Mouse (Mus musculus) inflammation-experienced regulatory T-cells, adult 6 months (primary cell): ENCODE data around the gene Rab25. TPM values are rescaled to one million over a fixed set of nuclear protein-coding genes. Genes with fewer than 3 reads are reported as not detected.
"Not testable (repeated sequence)": the region's sequence is repeated elsewhere in the genome, so short reads cannot be mapped to it uniquely, and the experiment has no call there.

Experiments used
- ATAC-seq: one replicate; pipeline ENCODE4 v1.8.0; 2017
- polyA plus RNA-seq, 3 experiments: library from polyadenylated mRNA; unstranded; fragments of 100-300 nt; shearing (Covaris generic); gene quantifications; one replicate each; pipeline ENCODE4 v1.2.1; 2017

The Rab25 gene
- polyA plus RNA-seq = not detected

- no peak for ATAC-seq
Observed at GRCm38 (mm10) chr3:88548180-88548917, at the start of gene Rab25. Rab25 (minus strand) TSS chr3:88548300.

- ATAC-seq = not testable (repeated sequence)
Observed at GRCm38 (mm10) chr3:88596547-88596946, 48.4 kb upstream of the Rab25 start.

- ATAC-seq = no peak
Observed at GRCm38 (mm10) chr3:88593893-88594580, 45.9 kb upstream of the Rab25 start.

- ATAC-seq = peak; percentile 55
Observed at GRCm38 (mm10) chr3:88592942-88593576, 45.0 kb upstream of the Rab25 start.

- ATAC-seq = peak; percentile 81
Observed at GRCm38 (mm10) chr3:88591950-88592731, 44.0 kb upstream of the Rab25 start.

- no peak for ATAC-seq
Observed at GRCm38 (mm10) chr3:88591044-88591443, 42.9 kb upstream of the Rab25 start.

- no peak for ATAC-seq
Observed at GRCm38 (mm10) chr3:88590246-88590645, 42.1 kb upstream of the Rab25 start.

GRCm38 (mm10) chr3:88586640-88587039 lies 38.5 kb upstream of the Rab25 start:
- ATAC-seq = no peak

- ATAC-seq = no peak
Observed at GRCm38 (mm10) chr3:88585769-88586168, 37.7 kb upstream of the Rab25 start.

GRCm38 (mm10) chr3:88579454-88580117 lies 31.5 kb upstream of the Rab25 start:
- peak; percentile 93 for ATAC-seq

GRCm38 (mm10) chr3:88578498-88579424 lies 30.7 kb upstream of the Rab25 start:
- ATAC-seq = no peak

- ATAC-seq = not testable (repeated sequence)
Observed at GRCm38 (mm10) chr3:88577846-88578245, 29.7 kb upstream of the Rab25 start.

GRCm38 (mm10) chr3:88575540-88575939 lies 27.4 kb upstream of the Rab25 start, which contains the start of gene Ssr2:
Ssr2 (plus strand) TSS chr3:88575876.
- no peak for ATAC-seq

- ATAC-seq = no peak
Observed at GRCm38 (mm10) chr3:88573810-88574209, 25.7 kb upstream of the Rab25 start.

GRCm38 (mm10) chr3:88572835-88573234 lies 24.7 kb upstream of the Rab25 start:
- ATAC-seq = no peak

- no peak for ATAC-seq
Observed at GRCm38 (mm10) chr3:88571856-88572255, 23.8 kb upstream of the Rab25 start.

GRCm38 (mm10) chr3:88570341-88570740 lies 22.2 kb upstream of the Rab25 start:
- ATAC-seq = no peak

GRCm38 (mm10) chr3:88569694-88570093 lies 21.6 kb upstream of the Rab25 start:
- no peak for ATAC-seq

GRCm38 (mm10) chr3:88569093-88569492 lies 21.0 kb upstream of the Rab25 start:
- no peak for ATAC-seq

GRCm38 (mm10) chr3:88568615-88569014 lies 20.5 kb upstream of the Rab25 start:
- ATAC-seq = no peak

- no peak for ATAC-seq
Observed at GRCm38 (mm10) chr3:88567892-88568291, 19.8 kb upstream of the Rab25 start.
